Mouse (Mus musculus) limb, embryonic 10.5 days (tissue): ENCODE measurements at regions not wholly inside any gene's neighbourhood (a gene's known extent, or its start where the extent isn't known, plus 50 kb on each side); places are given as distances from the start of the nearest gene placed in this dataset.

Source experiments
- DNase-seq: peaks from one replicate; pipeline ENCODE4 v3.0.0-alpha.2; 2017; ENCODE audit warnings: low spot score
- H3K27ac ChIP-seq: fragments of 300-500 bp; sonication (generic); 2 replicates; pipeline ENCODE4 v1.5.1; 2016; ENCODE audit warnings: mild to moderate bottlenecking
- H3K27me3 ChIP-seq: fragments of 300-500 bp; sonication (generic); 2 replicates; pipeline ENCODE4 v1.6.1; 2016; ENCODE audit warnings: low read depth, mild to moderate bottlenecking; ENCODE audit not compliant: poor library complexity, severe bottlenecking
- H3K36me3 ChIP-seq: fragments of 300-500 bp; sonication (generic); 2 replicates; pipeline ENCODE4 v1.6.1; 2016; ENCODE audit warnings: mild to moderate bottlenecking, moderate library complexity
- H3K4me1 ChIP-seq: fragments of 300-500 bp; sonication (generic); 2 replicates; pipeline ENCODE4 v1.6.1; 2016
- H3K4me3 ChIP-seq: fragments of 300-500 bp; sonication (generic); 2 replicates; pipeline ENCODE4 v1.5.1; 2016; ENCODE audit warnings: mild to moderate bottlenecking, moderate library complexity
- H3K9me3 ChIP-seq: fragments of 300-500 bp; sonication (generic); replicated peaks from 2 replicates; pipeline ENCODE4 v1.6.1; 2016; ENCODE audit warnings: mild to moderate bottlenecking
- WGBS: fragments of 180-500 bp; shearing (Covaris S2); methylation state at CpG from one replicate; pipeline ENCODE4 v1.1.7; 2016; 5-methylcytosine and 5-hydroxymethylcytosine counted together

DNA sequence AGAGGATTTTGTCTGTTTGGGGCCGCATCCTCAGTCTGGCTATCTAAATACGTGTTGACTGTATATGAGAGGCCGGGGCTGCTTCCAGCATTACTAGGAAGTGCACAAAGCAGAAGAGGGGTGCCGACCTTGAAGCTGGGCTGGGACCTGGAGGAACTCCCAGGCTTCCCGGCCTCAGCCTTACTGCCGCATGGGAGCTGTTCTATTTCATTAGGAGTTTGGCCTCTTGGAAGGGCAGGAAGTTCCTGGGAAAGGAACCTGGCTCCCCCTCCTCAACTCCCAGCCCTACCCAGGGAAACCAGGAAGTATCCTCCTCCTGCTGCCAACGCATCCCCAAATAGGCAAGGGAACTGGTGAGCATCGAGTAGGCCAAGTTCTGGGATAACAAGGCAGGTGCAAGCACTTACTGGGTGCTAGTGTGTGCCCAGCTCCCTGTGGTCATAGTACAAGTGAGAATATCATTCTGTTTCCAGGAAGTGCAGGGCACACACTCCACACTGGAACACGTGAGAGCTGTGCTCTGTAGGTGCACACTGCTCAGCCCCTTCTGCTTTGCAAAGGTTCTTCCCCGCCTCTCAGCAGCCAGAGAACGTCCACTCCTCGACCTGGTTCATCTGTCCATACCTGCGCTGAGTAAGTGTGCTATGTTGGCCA lies 72.1 kb upstream of the Mrps22 start:
- DNase-seq: no peak
- Histone ChIP-seq H3K4me3 (no peak overlapping the region), H3K9me3 (no peaks in the 10 kb centered on the region), H3K27me3 (peaks cover 16% of the 10 kb centered on the region; the same call in 1 of the 2 replicates), H3K4me1 (peaks cover 7% of the 10 kb centered on the region; the same call in 1 of the 2 replicates), H3K27ac (no peak overlapping the region), H3K36me3 (no peaks in the 10 kb centered on the region)
- WGBS: 84% methylated on average over 13 of the region's 13 CpGs

DNA sequence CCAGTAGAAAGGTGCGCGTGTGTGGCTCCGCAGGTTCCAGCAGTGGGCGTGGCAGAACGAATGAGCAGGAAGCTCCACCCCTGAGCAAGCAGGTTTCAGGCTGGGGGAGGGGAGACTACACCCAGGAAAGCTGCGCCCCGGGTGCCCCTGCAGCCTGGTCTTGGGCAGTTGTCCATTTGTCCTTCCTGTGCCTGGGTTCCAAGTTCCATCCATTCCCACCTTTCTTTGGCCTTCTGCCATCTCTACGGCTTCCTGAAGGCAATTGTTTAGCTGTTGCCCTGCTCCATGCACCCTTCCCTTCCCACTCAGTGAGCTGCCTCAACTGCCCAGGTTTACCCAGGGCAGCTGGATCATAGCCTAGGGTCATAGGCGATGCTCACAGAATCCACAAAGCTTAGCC lies 70.9 kb upstream of the Mrps22 start:
- Histone ChIP-seq H3K9me3 (no peaks in the 10 kb centered on the region), H3K4me1 (peaks cover 9% of the 10 kb centered on the region; the same call in 1 of the 2 replicates), H3K36me3 (no peaks in the 10 kb centered on the region), H3K27ac (no peak overlapping the region), H3K27me3 (peaks cover 16% of the 10 kb centered on the region; the same call in 1 of the 2 replicates), H3K4me3 (no peak overlapping the region)
- no peak for DNase-seq
- WGBS: 54% methylated on average over 9 of the region's 9 CpGs

DNA sequence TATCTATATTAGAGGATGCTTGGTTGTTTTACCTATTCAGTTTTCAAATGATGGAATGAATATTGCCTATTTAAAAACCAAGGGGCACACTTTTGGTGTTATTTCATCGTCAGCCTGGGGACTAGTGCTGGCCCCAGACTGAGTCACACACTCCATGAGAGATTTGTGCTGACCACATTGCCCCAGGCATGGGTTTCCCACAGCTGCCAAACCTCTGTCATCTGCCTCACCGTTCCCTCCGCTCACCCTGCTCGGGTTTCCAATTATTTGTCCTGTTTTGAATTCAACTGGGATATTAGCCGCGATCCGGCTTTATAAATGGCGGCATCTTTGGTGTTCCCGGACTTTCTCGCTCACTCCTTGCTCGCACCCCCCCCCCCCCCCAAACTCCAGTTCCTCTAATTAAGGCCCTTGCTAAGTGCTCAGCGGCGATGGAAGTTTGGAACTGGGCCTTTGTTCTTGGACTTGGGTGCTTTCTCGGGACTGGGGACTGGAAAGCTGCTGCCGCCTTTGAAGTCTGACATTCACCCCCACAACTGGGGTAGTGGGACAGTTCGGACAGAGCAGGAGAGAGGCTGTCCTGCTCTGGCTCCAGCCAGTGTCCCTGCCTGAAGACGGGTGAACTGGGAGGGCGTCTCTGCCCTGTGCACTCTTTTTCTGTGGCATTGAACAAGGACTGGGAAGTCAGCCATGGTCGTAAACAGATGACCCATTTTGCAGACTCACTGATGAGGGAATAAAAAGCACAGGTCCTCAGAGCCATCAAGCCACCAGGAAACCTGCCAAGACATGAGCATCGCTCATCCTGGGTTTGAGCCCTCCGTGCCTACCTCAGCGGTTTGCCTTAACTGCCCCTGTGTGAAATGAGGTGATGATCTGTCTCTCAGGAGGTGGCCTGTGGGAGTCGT lies 67.2 kb upstream of the Mrps22 start:
- H3K9me3 ChIP-seq: no peaks in the 10 kb centered on the region
- 71% methylated on average over 23 of the region's 23 CpGs for whole genome bisulfite sequencing
- H3K27me3 ChIP-seq: peaks cover 12% of the 10 kb centered on the region; the same call in 1 of the 2 replicates
- no peaks in the 10 kb centered on the region for H3K36me3 ChIP-seq
- H3K4me3 ChIP-seq: no peak overlapping the region
- no peak for DNase-seq
- 0 out of 2 replicates have a peak overlapping the region, but pooled peaks have one; percentile 17 for H3K27ac ChIP-seq
- H3K4me1 ChIP-seq: peaks cover 12% of the 10 kb centered on the region

DNA sequence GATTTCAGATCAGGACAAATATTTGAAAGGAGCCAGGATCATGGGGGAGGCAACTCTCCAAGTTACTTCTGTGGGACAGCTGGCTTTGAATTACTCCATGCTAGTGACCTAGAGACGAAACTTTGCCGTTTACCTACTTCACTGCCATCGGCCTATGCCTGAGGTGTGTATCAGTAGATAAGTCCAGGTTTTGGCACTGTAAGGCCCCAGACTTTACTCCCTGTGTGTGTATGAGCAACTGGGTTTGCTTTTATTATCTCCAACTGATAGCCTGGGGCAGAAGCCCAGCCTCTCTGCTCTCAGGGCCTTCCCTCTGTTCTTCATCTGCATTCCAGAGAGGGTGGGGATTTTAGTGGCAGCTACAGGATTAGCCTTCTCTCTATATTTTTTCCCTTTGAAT lies 65.6 kb upstream of the Mrps22 start:
- peaks cover 27% of the 10 kb centered on the region for H3K4me1 ChIP-seq
- no peaks in the 10 kb centered on the region for H3K9me3 ChIP-seq
- no peaks in the 10 kb centered on the region for H3K36me3 ChIP-seq
- DNase-seq: no peak
- peaks cover 6% of the 10 kb centered on the region; the same call in 1 of the 2 replicates for H3K27me3 ChIP-seq
- WGBS: 96% methylated on average over 3 of the region's 3 CpGs
- no peak overlapping the region for H3K27ac ChIP-seq
- H3K4me3 ChIP-seq: no peak overlapping the region

DNA sequence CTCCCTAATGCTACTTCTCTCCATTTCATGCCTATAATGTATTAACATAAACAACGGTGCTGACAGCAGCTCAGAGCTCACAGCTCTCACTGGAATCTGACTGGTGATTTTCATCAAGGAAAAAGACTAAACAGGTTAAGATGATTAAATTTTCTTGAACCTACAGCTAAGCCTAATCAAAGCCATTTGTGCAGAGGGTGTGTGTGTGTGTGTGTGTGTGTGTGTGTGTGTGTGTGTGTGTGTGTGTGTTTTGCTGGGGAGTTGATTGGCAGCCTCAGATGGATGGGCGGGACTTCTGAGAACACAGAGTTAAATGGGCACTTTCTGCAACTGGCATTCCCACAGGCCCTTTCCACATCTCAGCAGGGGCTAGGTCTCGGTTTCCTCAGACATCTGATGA lies 61.6 kb upstream of the Mrps22 start:
- peak; percentile 58 for DNase-seq
- Histone ChIP-seq H3K27me3 (peaks cover 5% of the 10 kb centered on the region; the same call in 1 of the 2 replicates), H3K27ac (peak overlapping the region; percentile 42; the same call in 1 of the 2 replicates), H3K9me3 (no peaks in the 10 kb centered on the region), H3K4me3 (no peak overlapping the region), H3K4me1 (peaks cover 31% of the 10 kb centered on the region), H3K36me3 (no peaks in the 10 kb centered on the region)
- 70% methylated on average over 3 of the region's 3 CpGs for WGBS

DNA sequence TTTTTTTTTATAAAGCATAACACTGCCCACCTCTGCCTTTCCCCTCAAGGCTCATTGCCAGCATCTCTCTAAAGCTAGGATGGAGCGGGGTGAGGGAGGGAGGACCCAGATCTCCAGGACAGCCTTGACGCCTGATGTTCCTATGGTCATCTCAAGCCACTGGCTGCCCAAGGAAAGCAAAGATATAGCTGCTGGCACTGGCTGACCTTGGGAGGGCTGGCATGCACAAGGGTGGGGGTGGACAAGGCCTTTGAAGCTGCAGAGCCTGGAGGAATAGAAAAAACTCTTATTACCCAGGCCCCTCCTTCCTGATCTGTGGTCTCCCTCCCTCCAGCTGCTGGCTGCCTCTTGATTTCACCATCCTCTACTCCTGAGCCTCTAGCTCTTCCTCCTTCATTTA lies 50.2 kb upstream of the Mrps22 start:
- no peak for DNase-seq
- no peaks in the 10 kb centered on the region for H3K9me3 ChIP-seq
- no peaks in the 10 kb centered on the region for H3K36me3 ChIP-seq
- peaks cover 12% of the 10 kb centered on the region; the same call in 1 of the 2 replicates for H3K27me3 ChIP-seq
- no peak overlapping the region for H3K27ac ChIP-seq
- WGBS: 73% methylated on average over 2 of the region's 2 CpGs
- H3K4me3 ChIP-seq: no peak overlapping the region
- H3K4me1 ChIP-seq: peaks cover 27% of the 10 kb centered on the region
